Mouse (Mus musculus) heart, adult 2 months (tissue): ENCODE measurements around the gene Slc35c2.

Experiments used
- CTCF ChIP-seq: fragments of 200-600 bp; IDR thresholded peaks from 2 replicates; pipeline ENCODE4 v1.8.1; 2022; ENCODE audit warnings: antibody characterized with exemption, mild to moderate bottlenecking, moderate library complexity
- POLR2A ChIP-seq: fragments of 200-500 bp; IDR thresholded peaks from 2 replicates; pipeline ENCODE4 v1.6.1; 2011; ENCODE audit warnings: mild to moderate bottlenecking, low read depth, low read length, control low read depth; ENCODE audit not compliant: insufficient read depth

GRCm38 (mm10) chr2:165266739-165267138 lies 20.9 kb downstream of the Slc35c2 start:
- TF ChIP-seq POLR2A: no peak
- no peak for TF ChIP-seq CTCF
